Mouse (Mus musculus): Measurements from ENCODE around the gene Sphk2.

- no peak for TF ChIP-seq MYOD1 (IDR thresholded peaks at IDR 0.05; ENCODE audit: control insufficient read depth, insufficient read length, low read depth)
- TF ChIP-seq CTCF (IDR thresholded peaks at IDR 0.05; ENCODE audit: control insufficient read depth, insufficient read depth, insufficient read length) = no peak
- TF ChIP-seq CEBPB (IDR thresholded peaks at IDR 0.05; ENCODE audit: low read depth) = no peak
- no peak for TF ChIP-seq MAX (IDR thresholded peaks at IDR 0.05)
Measured at GRCm38 (mm10) chr7:45666161-45666560, 51.6 kb downstream of the Sphk2 start, which contains the start of gene Fut2.
